Mouse (Mus musculus) ES-CJ7 (cell line): ENCODE measurements around the gene Ehd3.
A peak's percentile ranks its signal among the peaks of the same experiment; 100 is the strongest.
"Not testable (repeated sequence)": the region's sequence is repeated elsewhere in the genome, so short reads cannot be mapped to it uniquely, and the experiment has no call there.

Source experiments
- DNase-seq: peaks from one replicate; pipeline ENCODE4 v3.0.0; 2011; ENCODE audit warnings: low read depth, low spot score

Gene Ehd3

DNA sequence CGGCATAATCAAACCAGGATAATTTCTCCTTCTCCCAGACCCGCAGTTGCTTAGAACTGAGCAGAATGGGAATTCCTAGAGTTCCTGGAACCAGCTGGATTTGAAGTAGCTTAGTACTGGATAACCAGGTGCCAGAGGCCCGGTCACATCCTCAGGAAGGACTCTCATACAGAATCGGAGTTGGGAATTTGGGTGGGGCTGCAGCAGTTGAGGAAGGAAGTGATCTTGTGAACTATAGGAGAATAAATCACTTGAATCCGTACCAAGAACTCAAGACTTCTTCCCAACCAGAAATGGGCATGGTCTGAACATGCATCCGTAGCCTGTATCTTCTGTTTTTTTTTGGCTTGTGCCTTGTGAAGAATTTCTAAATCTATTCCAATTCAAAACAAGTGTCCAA lies 22.2 kb downstream of the Ehd3 start:
- no peak for DNase-seq

DNA sequence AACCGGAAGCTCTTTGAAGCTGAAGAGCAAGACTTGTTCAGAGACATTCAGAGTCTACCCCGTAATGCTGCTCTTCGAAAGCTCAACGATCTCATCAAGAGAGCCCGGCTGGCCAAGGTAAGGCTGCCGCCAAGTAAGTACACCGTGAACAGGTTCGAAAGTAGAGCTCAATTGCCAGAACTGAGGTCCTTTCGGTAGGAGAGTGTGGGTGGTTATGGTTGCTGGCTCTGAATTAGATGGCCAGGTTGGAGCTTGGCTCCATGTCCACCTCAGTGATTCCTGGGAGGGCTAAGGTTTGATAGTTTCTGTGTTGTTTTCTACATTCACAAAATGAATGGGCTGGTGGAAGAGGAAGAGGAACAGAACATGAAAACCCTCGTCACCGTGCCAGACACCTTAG lies 23.5 kb downstream of the Ehd3 start:
- DNase-seq: no peak

- DNase-seq: no peak
These were observed 26.6 kb downstream of the Ehd3 start for GRCm38 (mm10) chr17:73830511-73830910.

DNA sequence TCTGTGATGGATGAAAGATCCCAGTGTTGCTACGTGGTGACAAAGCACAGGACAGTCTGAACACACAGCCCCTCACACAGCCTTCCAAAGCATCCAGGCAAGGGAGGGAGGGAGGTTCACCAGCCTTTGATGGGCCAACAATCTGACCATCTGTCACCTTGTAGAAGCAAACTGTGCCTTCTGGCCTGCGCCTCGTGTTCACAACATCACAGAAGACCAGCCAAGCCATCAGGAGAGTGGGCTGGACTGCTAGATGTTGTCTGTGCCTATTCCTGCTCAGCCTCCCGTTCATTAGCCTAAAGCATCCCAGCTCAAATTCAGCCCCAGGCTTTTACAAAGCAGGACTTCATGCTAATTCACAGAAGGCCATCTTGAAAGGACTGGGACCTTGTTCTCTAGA lies 27.5 kb downstream of the Ehd3 start:
- DNase-seq: no peak

- no peak for DNase-seq
These were observed 29.0 kb downstream of the Ehd3 start for GRCm38 (mm10) chr17:73832901-73833300.

DNA sequence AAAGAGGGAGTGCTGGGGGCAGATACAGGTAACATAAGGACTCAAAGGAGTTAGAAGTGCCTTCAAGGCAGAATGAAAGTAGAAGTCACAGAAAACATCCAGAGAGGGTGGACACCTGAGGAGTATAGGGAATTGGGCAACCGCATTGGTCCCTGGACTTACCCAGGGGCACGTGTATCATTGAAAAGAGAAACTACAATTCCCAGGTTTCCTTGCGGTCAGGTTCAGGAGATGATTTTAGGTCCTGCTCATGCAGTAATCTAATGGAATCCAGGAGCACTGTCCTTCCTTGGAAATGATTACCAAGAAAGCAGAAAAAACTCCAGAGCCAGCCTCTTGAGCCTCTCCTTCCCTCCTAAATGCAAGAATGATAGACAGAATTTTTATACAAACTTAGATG lies 29.5 kb downstream of the Ehd3 start:
- DNase-seq: no peak

GRCm38 (mm10) chr17:73836601-73837000 lies 32.7 kb downstream of the Ehd3 start:
- no peak for DNase-seq

DNA sequence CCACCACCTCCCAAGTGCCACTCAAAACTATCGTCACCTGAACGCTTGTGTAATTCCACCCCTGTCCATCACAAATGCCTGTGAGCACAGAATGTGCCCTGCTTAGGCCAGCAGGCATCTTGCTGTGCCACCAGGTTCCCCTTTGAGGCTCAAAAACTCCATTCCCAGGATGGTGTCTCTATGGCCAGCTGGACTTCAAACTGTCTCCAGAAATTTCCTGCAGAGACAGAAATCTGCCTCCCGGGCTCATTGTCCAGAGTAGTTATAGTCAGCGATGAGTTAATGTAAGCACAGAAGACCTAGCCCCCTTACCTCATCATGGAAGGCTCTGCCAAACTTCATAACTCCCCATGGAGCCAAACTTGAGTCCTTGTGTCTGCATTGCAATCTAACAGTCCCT lies 33.3 kb downstream of the Ehd3 start:
- DNase-seq: no peak

DNA sequence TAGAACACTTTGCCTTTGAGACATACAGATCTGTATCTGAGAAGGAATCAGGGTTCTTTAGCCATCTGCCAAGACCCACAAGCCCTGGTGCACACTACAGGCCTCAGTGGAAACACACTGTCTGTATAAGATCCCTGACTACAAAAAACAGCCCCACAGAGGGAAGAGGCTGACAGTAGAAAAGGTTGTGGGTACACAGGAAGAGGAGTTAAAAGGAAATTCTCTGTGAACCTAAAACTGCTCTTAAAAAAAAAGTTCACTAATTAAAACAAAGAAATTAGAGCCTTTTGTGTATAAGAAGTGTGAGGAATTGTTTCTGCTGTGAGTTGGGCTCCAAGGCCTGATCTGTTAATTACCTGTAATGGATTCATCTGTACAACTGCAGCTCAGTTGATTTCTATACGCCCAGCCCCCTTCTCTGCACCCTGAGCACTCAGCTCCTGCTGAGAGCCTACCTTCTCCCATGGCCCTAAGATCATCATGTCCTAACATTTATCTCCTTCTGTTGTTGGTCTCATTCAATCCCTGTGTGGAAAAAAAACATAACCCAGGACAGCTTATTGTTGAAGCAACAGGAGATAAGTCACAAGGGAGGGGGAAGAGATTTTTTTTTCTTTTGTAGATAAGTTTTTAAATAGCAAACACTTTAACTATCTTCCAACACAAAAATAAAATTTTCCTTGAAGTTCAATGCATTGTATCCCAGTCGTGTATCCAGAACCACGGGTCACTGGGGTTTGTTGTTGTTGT lies 35.3 kb downstream of the Ehd3 start:
- no peak for DNase-seq

GRCm38 (mm10) chr17:73839876-73840275 lies 35.9 kb downstream of the Ehd3 start:
- not testable (repeated sequence) for DNase-seq

DNA sequence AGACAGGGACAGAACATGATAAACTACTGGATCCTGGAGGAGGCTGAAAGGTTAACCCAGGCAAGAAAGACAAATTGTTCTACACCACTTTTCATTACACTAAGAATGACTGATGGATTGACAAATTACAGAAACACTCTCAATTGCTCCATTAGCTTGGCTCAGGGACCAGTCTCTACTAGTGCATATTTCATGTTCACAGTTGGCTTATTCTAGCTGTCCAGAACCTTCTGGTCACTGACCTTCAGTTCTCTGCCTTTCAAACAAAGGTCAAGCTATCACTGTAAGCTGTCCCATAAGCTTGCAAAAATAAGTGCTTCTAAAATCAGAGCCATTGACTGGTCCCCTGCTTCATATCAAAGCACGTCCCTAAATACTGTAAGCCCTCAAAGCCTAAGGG lies 39.0 kb downstream of the Ehd3 start:
- DNase-seq: no peak

- no peak for DNase-seq
These were observed 41.7 kb downstream of the Ehd3 start for GRCm38 (mm10) chr17:73845632-73846031.

DNA sequence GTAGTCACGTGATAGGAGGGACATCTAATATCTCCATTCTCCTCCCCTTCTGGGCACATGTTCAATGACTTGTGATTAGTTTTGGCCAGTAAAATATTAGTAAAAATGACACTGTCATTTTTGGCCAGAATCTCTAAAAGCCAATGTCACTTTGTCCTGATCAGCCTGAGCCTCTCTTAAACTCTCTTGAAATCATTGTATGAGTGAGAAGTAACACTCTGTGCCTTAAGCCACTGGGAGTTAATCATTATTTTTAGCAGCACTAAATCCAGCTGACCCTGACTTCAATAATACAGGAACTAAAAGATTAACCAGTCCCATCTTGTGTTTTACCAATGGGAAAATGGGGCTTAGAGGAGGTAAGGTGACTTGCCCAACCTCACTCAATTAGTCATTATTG lies 43.5 kb downstream of the Ehd3 start:
- no peak for DNase-seq

DNA sequence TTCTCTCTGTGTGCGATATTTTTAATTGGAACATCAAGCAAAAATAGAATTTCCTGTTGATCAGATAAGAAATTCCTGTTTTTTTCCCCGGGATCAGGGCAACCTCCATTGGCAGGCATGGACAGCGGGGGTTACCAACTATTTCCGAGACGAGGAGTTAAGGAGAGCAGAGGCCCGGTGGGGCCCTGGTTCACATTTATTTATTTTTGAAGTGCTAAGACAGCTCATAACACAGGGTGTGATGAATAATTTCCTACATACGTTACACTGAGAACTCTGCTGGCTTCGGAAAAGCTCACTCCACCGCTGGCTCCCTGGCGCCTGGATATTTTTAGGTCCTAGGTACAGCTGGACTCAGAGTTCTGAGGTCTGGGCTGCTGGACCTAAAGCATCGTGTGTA lies 49.1 kb downstream of the Ehd3 start:
- DNase-seq: no peak

GRCm38 (mm10) chr17:73853717-73854116 lies 49.8 kb downstream of the Ehd3 start:
- DNase-seq: no peak

DNA sequence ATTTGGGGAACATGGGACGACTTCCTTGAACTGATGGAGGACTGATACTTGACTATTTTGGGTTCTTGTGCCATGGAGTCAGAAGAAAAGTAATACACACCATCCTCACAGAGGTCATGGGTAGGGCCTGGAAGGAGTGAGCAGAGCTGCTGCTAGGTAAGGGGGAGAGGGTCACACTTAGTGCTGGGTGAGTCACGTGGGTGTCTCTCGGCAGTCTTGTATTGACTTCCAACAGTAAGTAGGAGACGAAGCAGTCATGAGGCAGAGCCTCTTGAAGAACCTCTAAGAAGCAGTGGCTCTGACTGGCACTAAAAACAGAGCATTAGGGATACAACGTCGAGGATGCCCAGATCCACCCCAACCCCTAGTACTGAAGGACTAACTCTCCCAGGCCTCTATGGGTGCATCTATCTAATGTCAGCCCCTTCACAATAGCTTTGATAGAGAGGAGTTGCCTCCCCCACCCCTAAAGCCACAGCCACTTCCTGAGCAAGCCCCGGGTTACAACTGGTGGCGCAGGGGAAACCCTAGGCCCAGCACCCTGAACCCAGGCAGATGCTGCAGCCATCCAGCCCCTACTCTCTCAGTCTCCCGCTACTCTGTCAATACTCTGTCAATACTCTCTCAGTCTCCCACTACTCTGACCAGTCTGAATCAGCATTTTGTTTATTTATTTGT lies 65.2 kb downstream of the Ehd3 start:
- no peak for DNase-seq

DNA sequence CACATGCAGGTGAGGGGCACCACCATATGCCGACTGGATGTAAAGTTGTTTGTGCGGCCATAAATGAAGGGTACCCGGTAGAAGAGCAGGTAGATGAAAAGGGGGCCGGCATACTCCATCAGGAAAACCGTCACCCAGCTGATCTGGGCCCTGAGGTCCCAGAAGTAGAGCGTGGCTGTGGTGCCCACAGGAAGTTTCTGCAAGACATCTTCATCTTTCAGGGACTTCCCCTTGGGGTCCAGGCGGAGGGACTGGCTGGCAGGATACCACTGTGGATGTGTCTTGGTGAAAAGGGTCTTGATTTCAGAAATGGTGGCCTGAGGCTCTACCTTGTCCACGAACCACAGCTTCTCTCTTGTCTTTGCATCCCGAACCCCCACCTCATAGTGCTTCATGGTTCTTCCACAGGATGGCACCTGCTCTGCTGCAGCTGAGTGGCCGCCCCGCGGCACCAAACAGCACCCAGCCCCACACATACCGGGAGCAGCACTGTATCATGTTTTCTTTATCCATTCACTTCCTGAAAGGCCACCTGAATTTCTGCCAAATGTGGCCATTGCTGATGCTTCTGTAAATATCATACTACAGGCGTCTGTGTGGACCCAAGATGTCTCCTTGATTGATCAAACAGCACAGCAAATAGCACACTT lies 67.1 kb downstream of the Ehd3 start:
- DNase-seq: no peak

DNA sequence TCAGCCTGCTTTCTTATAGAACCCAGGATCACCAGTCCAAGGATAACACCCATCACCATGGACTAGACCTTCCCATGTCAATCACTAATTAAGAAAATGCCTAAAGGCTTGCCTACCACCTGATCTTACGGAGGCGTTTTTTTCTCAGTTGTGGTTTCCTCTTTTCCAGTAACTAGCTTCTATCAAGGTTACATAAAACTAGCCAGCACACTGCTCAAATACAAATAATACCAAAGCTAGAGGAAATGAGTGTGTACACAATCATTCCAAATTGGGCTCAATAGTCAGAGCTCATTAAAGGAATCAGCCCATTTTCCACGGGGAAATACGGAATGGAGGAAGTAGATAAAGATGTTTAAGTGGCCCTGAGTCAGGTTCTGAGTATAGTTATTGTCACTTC lies 71.3 kb downstream of the Ehd3 start:
- no peak for DNase-seq

DNA sequence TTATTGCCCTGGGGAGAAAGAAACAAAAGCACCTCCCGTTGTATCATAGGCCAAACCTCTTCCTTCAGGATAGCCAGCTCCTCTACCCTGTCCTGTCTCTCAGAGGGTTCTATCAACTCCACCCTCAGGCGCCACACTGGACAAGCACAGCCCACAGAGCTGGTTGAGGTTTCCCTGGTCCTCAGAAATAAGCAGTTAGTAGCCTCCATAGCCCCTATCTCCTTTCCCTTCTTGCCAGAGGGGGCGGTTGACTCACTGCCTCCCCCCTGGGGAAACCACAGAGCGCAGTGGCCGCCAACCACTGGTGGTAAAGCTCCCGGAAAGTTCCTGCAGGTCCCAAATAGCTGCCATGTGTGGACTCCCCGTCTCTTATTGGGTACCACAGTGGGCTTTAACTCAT lies 71.7 kb downstream of the Ehd3 start:
- no peak for DNase-seq

DNA sequence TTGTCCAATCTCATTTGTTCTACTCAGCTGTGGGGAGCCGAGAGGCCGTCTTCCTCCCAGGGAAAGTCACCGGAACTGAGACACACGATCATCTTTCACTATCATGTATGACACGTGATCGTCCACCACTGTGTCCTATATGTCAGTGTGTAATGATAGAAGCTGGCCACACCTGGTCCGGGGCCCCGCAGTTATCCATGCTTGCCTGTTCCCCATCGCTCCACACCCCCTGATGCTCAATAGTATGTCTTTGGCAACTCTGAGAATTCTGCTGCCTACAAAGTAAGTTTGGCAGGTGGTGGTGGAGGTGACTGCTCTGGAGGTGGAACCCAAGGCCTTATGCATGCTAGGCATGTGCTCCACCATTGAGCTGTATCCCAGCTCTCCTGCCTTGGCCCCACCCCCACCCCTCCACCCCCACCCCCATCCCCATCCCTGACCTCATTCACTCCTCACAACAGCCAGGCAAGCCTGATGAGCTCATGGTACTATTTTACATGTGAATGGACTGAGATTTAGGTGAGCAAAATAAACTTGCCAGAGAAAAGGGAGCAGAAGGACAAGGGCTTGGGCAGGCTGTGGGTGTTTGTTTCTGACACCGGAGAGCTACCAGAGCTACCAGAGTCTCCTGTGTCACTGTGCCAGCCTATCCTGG lies 75.5 kb downstream of the Ehd3 start:
- peak; percentile 53 for DNase-seq

- DNase-seq: no peak
These were observed 76.4 kb downstream of the Ehd3 start for GRCm38 (mm10) chr17:73880286-73880685.

- DNase-seq: no peak
These were observed 77.4 kb downstream of the Ehd3 start for GRCm38 (mm10) chr17:73881295-73881694.
